Mouse (Mus musculus): Measurements from ENCODE around the gene Itgb6. TPM values are rescaled to one million over a fixed set of nuclear protein-coding genes. Genes with fewer than 3 reads are reported as not detected.

Gene Itgb6
- under 1 TPM in 1 of 2 experiments, not detected in 1; 0.08 TPM for total RNA-seq (2021)

- peak; percentile 67 to 68 for DNase-seq
Measured at GRCm38 (mm10) chr2:60722514-60722913, at the start of gene Itgb6. TSS of gene Itgb6 (minus strand) at chr2:60722643.

- DNase-seq, result no peak
Measured at GRCm38 (mm10) chr2:60766420-60766819, 44.0 kb upstream of the Itgb6 start.

DNA sequence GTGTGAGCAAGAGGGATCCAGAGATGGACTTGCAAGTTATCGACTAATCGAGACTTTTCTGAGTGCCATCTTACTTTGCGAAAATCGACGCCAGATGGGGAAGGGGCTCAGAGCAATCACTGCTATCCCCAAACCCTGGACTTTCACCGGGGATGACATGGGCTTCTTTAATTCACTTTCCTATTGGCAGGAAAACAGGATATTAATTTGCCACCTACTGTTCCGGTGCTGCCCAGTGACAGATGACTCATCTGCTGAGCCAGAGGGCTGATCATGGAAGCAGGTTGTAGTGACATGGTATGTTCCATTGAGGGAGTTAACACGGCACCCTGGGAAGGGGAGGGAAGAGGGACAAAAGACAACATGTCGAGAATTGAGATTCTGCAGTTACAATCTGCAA is 33.8 kb upstream of the Itgb6 start:
- DNase-seq, result no peak

- DNase-seq, result no peak
Measured at GRCm38 (mm10) chr2:60755101-60755500, 32.7 kb upstream of the Itgb6 start.

GRCm38 (mm10) chr2:60751274-60751673 is 28.8 kb upstream of the Itgb6 start:
- no peak for DNase-seq

- no peak for DNase-seq
Measured at GRCm38 (mm10) chr2:60750591-60750990, 28.1 kb upstream of the Itgb6 start.

DNA sequence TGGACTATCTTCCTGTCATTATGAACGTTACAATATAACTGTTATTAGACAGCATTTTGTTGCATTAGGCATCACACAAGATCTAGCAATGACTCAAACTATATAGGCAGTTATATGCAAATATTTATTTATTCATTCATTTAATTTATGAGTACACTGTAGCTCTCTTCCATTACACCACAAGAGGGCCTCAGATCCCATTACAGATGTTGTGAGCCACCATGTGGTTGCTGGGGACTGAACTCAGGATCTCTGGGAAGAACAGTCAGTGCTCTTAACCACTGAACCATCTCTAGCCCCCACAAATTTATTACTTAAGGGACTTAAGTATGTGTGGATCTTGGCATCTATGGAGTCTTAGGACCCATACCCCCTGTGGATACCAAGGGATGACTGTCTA is 26.1 kb upstream of the Itgb6 start:
- DNase-seq, result no peak

- no peak for DNase-seq
Measured at GRCm38 (mm10) chr2:60747590-60747989, 25.1 kb upstream of the Itgb6 start.

GRCm38 (mm10) chr2:60744674-60745073 is 22.2 kb upstream of the Itgb6 start:
- no peak for DNase-seq

- DNase-seq, result no peak
Measured at GRCm38 (mm10) chr2:60739389-60740137, 17.1 kb upstream of the Itgb6 start.

DNA sequence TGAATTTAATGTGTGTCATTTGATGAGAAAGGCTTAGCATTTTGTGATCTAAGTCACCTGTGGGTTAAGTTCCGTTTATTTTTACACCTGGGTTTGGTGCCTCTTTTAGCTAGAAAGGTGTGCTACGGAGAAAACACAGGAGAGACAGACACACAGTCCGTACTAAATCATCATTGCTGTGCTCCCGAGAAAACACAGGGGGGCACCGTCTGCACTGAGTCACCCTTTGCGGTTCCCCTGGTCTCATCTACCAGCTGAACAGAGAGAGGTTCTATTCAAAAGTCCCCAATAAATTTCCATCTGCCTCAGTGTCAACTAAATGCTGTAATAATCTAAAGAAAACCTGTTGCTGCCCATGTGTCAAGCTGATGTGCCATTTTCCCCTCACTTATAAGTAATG is 8.5 kb upstream of the Itgb6 start:
- no peak for DNase-seq

GRCm38 (mm10) chr2:60730024-60730423 is 7.6 kb upstream of the Itgb6 start:
- DNase-seq, result no peak

- no peak for DNase-seq
Measured at GRCm38 (mm10) chr2:60728902-60729585, 6.6 kb upstream of the Itgb6 start.

DNA sequence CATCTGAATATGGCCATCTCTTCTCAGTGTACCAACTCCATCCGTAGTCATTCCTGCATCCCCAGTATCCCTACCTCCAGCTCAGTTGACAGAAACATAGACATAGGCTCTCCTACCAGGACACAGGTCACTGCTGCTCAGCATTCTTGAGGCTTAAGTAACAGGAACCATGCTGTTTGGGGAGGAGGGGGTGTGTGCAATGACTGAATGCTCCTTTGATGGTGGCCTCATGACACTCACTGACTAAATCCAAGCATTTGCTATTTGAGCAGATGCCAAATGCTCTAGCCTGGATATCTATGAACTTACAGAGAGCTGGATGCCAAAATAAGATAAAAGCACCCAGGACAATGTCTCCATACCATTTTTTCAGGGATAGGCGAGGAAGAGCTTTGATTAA is 2.2 kb upstream of the Itgb6 start:
- DNase-seq, result no peak

DNA sequence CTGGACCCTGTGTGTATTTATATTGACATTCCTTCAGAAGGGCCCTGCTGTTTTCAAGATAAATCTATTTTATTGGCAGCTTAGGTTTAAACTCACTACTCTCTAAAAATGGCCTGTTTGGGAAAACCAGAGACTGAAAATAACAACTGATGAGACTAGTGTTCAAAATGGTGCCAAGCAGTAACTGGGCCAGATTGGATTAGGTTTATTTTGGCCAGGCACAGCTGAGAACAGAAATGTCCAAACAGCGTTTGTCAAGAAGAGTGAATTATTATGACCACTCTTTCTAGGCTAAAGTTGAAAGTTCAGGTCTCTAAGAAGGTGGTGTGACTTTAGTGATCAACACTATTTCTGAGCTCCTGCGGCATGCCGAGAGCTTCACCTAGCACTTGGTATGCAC is 524 bp upstream of the Itgb6 start:
- DNase-seq, result no peak

DNA sequence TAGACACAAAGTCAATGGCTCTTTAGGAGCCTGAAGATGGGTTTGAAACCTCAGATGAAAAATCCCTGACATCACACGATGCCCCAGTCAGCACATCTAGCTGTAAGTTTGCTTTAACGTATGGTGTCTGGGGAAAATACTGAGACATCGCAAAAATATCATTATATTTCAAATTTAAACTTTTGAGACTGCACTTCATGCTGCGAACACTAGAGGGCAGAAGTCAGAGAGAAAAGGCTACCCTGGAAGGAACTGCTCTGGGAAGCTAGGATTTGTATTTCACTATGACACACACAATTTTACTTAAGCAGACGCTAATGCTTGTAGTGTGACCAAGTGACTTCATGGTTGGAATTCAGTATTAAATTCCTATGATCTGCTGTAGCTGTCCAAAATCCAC is 1.5 kb downstream of the Itgb6 start:
- no peak for DNase-seq

DNA sequence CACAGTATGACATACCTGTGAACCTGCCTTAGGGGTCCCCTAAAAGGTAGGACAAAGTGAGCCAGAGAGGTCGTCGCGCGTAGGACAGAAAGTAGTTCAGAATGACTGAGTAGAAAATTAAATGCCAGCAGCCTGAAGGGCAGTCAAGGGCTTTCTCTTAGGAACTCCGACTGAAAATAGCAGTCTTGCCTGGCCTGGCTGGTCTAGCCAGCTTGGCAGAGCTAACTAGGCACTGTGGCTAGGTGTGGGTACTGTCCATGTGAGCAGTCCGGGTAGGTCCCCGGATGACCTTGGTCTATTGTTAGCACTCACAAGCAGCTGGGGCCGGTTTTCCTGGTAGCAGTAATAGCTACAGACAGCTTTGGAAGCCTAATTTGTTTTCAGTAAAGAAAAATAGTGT is 2.2 kb downstream of the Itgb6 start:
- DNase-seq, result no peak

- peak; percentile 34 to 36 for DNase-seq
Measured at GRCm38 (mm10) chr2:60717348-60717747, 5.1 kb downstream of the Itgb6 start.

DNA sequence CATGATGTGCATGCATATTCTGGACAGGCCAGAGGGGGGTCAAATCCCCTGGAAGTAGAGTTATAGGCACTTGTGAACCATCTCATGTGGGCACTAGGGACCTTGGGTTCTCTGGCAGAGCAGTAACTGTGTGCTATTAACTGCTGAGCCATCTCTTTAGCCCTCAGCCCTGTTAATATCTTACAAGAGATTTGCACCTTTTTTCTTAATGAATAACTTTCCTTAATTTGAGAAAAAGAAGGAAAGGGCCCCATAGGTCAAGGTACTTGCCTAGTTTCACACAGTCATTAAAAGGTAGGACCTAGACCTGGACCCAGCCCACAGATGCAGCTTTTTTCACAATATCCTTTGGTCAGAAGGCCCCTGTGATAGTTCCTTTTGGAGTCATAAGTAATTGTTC is 5.9 kb downstream of the Itgb6 start:
- DNase-seq, result no peak

DNA sequence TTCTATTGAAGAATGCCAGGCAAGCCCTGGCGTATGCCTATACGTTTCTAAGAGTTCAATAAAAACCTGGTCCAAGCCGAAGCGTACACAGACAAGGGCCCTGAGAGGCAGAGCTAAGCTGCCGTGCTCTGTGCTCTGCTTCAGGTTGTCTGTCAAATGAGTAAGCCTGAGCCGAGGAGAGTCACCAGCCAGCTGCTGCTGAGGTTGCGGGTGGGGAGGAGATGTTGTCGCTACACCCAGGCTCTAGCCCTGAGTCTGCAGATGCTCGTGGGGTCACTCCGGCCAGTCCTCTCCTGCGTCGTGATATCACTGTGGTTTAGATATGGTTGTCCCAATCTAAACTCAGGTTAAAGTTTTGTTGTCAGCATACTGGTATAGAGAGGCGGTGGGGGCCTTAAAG is 6.7 kb downstream of the Itgb6 start:
- DNase-seq, result no peak

GRCm38 (mm10) chr2:60714971-60715502 is 7.4 kb downstream of the Itgb6 start:
- no peak for DNase-seq

GRCm38 (mm10) chr2:60714475-60714874 is 8.0 kb downstream of the Itgb6 start:
- DNase-seq, result no peak

- no peak for DNase-seq
Measured at GRCm38 (mm10) chr2:60713857-60714256, 8.6 kb downstream of the Itgb6 start.

DNA sequence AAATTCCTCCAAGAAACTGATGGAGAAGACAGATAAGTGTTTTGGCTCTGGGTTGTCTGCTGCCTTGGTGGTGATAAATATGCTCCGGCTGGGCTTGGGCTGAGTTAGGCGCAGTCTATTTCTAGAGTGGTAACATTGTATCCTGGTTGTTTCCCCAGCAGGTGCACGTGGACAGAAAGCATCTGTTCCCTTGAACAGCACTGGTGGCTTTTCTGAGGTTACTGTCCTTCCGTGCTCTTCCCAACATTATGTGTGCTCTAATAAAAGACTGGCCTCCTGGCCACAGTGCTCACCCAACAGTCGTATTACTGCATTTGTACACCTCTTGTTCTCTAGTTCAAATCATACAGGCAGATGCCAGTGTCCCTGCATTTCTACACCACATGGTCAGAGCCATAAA is 9.6 kb downstream of the Itgb6 start:
- DNase-seq, result no peak
